Mouse (Mus musculus): Measurements from ENCODE around the gene Ankrd54.

DNA sequence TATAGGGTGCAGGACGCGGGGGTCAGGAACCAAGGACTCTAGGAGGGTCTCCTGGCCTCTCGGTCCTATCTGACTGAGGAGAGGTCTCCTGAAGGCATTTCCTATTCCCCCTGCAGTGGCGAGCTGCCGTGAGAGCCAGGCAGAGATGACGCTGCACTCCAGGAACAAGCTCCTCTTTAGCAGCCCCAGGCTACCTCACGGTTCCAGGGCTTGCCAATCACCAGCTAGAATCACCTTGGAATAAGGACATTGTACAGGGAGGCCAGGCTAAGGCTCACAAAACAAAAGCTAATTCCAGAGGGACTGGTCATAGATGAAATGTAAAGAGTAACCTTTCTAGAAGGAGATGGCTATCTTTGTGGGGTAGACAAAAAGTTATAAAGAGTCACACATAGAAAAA is 6.1 kb downstream of the Ankrd54 start:
- no peak for TF ChIP-seq MAFK (IDR thresholded peaks at IDR 0.05; ENCODE audit: insufficient read depth, low read depth, low read length)
- no peak for TF ChIP-seq HCFC1 (IDR thresholded peaks at IDR 0.05; ENCODE audit: borderline replicate concordance, insufficient read depth, low read length)
- TF ChIP-seq ZC3H11A (IDR thresholded peaks at IDR 0.05; ENCODE audit: borderline replicate concordance, low read depth, low read length) = no peak
- TF ChIP-seq CHD2 (IDR thresholded peaks at IDR 0.05; ENCODE audit: low read depth, low read length) = no peak
